Mouse (Mus musculus): Measurements from ENCODE around the gene Tgfbr3l. TPM values are rescaled to one million over a fixed set of nuclear protein-coding genes. Genes with fewer than 3 reads are reported as not detected.

The Tgfbr3l gene
- polyA plus RNA-seq, 1 experiment from 2014 or later, result 2.3 TPM

GRCm38 (mm10) chr8:4219617-4220016 lies 28.4 kb upstream of the Tgfbr3l start:
- 85% methylated on average over 3 of the region's 3 CpGs for WGBS (ENCODE audit: insufficient replicate concordance)
- TF ChIP-seq CTCF (IDR thresholded peaks at IDR 0.05; ENCODE audit: low read depth), result no peak
- TF ChIP-seq EP300 (IDR thresholded peaks at IDR 0.05; ENCODE audit: low read depth), result no peak
- no peak for DNase-seq
- Histone ChIP-seq H3K4me3 (ENCODE audit: low read depth, low read length) (no peak overlapping the region), H3K9ac (replicated peaks) (no peak overlapping the region), H3K4me2 (ENCODE audit: low read depth, low read length) (no peak overlapping the region), H3K36me3 (replicated peaks; ENCODE audit: insufficient read depth, low read length) (no peaks in the 10 kb centered on the region), H3K27ac (ENCODE audit: low read depth) (no peak overlapping the region), H3K9me3 (ENCODE audit: low read length) (no peaks in the 10 kb centered on the region), H3K27me3 (ENCODE audit: insufficient read depth, low read length) (peaks cover 37% of the 10 kb centered on the region), H3K4me1 (ENCODE audit: insufficient read depth) (peaks cover 14% of the 10 kb centered on the region; the same call in 1 of the 2 replicates)
- ATAC-seq, result no peak

GRCm38 (mm10) chr8:4222059-4222458 lies 26.0 kb upstream of the Tgfbr3l start:
- DNase-seq (no peak), ATAC-seq (no peak)
- Histone ChIP-seq H3K27me3 (ENCODE audit: insufficient read depth, low read length) (peaks cover 27% of the 10 kb centered on the region), H3K9me3 (ENCODE audit: low read length) (no peaks in the 10 kb centered on the region), H3K36me3 (replicated peaks; ENCODE audit: insufficient read depth, low read length) (no peaks in the 10 kb centered on the region), H3K4me2 (ENCODE audit: low read depth, low read length) (no peak overlapping the region), H3K9ac (replicated peaks) (no peak overlapping the region), H3K27ac (ENCODE audit: low read depth) (no peak overlapping the region), H3K4me1 (ENCODE audit: insufficient read depth) (peaks cover 7% of the 10 kb centered on the region; the same call in 1 of the 2 replicates), H3K4me3 (ENCODE audit: low read depth, low read length) (no peak overlapping the region)
- no peak for TF ChIP-seq CTCF (IDR thresholded peaks at IDR 0.05; ENCODE audit: low read depth)
- TF ChIP-seq EP300 (IDR thresholded peaks at IDR 0.05; ENCODE audit: low read depth), result no peak

- Histone ChIP-seq H3K4me3 (ENCODE audit: low read depth, low read length) (peak overlapping the region; percentile 22; the same call in 1 of the 2 replicates), H3K4me1 (ENCODE audit: insufficient read depth) (peaks cover 4% of the 10 kb centered on the region; the same call in 1 of the 2 replicates), H3K27me3 (ENCODE audit: insufficient read depth, low read length) (peaks cover 18% of the 10 kb centered on the region), H3K9ac (replicated peaks) (no peak overlapping the region), H3K27ac (ENCODE audit: low read depth) (no peak overlapping the region), H3K4me2 (ENCODE audit: low read depth, low read length) (peak overlapping the region; percentile 67), H3K36me3 (replicated peaks; ENCODE audit: insufficient read depth, low read length) (no peaks in the 10 kb centered on the region), H3K9me3 (ENCODE audit: low read length) (no peaks in the 10 kb centered on the region)
- DNase-seq (no peak), ATAC-seq (no peak; the same call in 1 of the 2 replicates)
- WGBS (ENCODE audit: insufficient replicate concordance), result 26% methylated on average over 4 of the region's 4 CpGs
- TF ChIP-seq CTCF (IDR thresholded peaks at IDR 0.05; ENCODE audit: low read depth) (no peak), EP300 (IDR thresholded peaks at IDR 0.05; ENCODE audit: low read depth) (no peak)
These were observed 21.7 kb upstream of the Tgfbr3l start for GRCm38 (mm10) chr8:4226323-4226722.

GRCm38 (mm10) chr8:4226739-4227347 lies 21.2 kb upstream of the Tgfbr3l start, which contains the start of gene Lrrc8e:
Lrrc8e (plus strand) TSS chr8:4226827.
- H3K27ac ChIP-seq (ENCODE audit: low read depth), result no peak within 1 kb of the TSS
- H3K9ac ChIP-seq (replicated peaks), result peak within 1 kb of the TSS; percentile 54
- peak; percentile 49 for DNase-seq
- H3K4me3 ChIP-seq (ENCODE audit: low read depth, low read length), result peak within 1 kb of the TSS; percentile 22
- no peaks in the 10 kb centered on the region for H3K36me3 ChIP-seq (replicated peaks; ENCODE audit: insufficient read depth, low read length)
- H3K4me1 ChIP-seq (ENCODE audit: insufficient read depth), result peaks cover 4% of the 10 kb centered on the region; the same call in 1 of the 2 replicates
- 11% methylated on average over 31 of the region's 33 CpGs for WGBS (ENCODE audit: insufficient replicate concordance)
- H3K9me3 ChIP-seq (ENCODE audit: low read length), result no peaks in the 10 kb centered on the region
- peak; percentile 70 for ATAC-seq
- peaks cover 18% of the 10 kb centered on the region for H3K27me3 ChIP-seq (ENCODE audit: insufficient read depth, low read length)
- H3K4me2 ChIP-seq (ENCODE audit: low read depth, low read length), result peak within 1 kb of the TSS; percentile 67
- TF ChIP-seq EP300 (IDR thresholded peaks at IDR 0.05; ENCODE audit: low read depth) (no peak), CTCF (IDR thresholded peaks at IDR 0.05; ENCODE audit: low read depth) (no peak)

GRCm38 (mm10) chr8:4227919-4228318 lies 20.1 kb upstream of the Tgfbr3l start:
- ATAC-seq, result no peak
- H3K4me3 ChIP-seq (ENCODE audit: low read depth, low read length), result no peak overlapping the region
- peaks cover 18% of the 10 kb centered on the region for H3K27me3 ChIP-seq (ENCODE audit: insufficient read depth, low read length)
- no peak for DNase-seq
- no peak overlapping the region for H3K9ac ChIP-seq (replicated peaks)
- WGBS (ENCODE audit: insufficient replicate concordance), result 79% methylated on average over 4 of the region's 4 CpGs
- H3K4me2 ChIP-seq (ENCODE audit: low read depth, low read length), result no peak overlapping the region
- H3K4me1 ChIP-seq (ENCODE audit: insufficient read depth), result peaks cover 4% of the 10 kb centered on the region; the same call in 1 of the 2 replicates
- H3K9me3 ChIP-seq (ENCODE audit: low read length), result no peaks in the 10 kb centered on the region
- TF ChIP-seq CTCF (IDR thresholded peaks at IDR 0.05; ENCODE audit: low read depth), result no peak
- no peak for TF ChIP-seq EP300 (IDR thresholded peaks at IDR 0.05; ENCODE audit: low read depth)
- H3K36me3 ChIP-seq (replicated peaks; ENCODE audit: insufficient read depth, low read length), result no peaks in the 10 kb centered on the region
- no peak overlapping the region for H3K27ac ChIP-seq (ENCODE audit: low read depth)

GRCm38 (mm10) chr8:4229784-4230183 lies 18.2 kb upstream of the Tgfbr3l start:
- H3K9me3 ChIP-seq (ENCODE audit: low read length), result no peaks in the 10 kb centered on the region
- H3K27ac ChIP-seq (ENCODE audit: low read depth), result no peak overlapping the region
- TF ChIP-seq EP300 (IDR thresholded peaks at IDR 0.05; ENCODE audit: low read depth), result no peak
- no peak for TF ChIP-seq CTCF (IDR thresholded peaks at IDR 0.05; ENCODE audit: low read depth)
- H3K27me3 ChIP-seq (ENCODE audit: insufficient read depth, low read length), result peaks cover 18% of the 10 kb centered on the region
- DNase-seq (no peak), ATAC-seq (no peak)
- H3K4me1 ChIP-seq (ENCODE audit: insufficient read depth), result peaks cover 4% of the 10 kb centered on the region; the same call in 1 of the 2 replicates
- WGBS (ENCODE audit: insufficient replicate concordance), result 58% methylated on average over 5 of the region's 5 CpGs
- H3K36me3 ChIP-seq (replicated peaks; ENCODE audit: insufficient read depth, low read length), result no peaks in the 10 kb centered on the region
- no peak overlapping the region for H3K4me2 ChIP-seq (ENCODE audit: low read depth, low read length)
- no peak overlapping the region for H3K4me3 ChIP-seq (ENCODE audit: low read depth, low read length)
- H3K9ac ChIP-seq (replicated peaks), result no peak overlapping the region

Measured in liver, postnatal 0 days (tissue).